Mouse (Mus musculus): ENCODE results near the gene Aldoart2.

- TF ChIP-seq CTCF (conservative IDR thresholded peaks at IDR 0.05; ENCODE audit: low read length): no peak
- TF ChIP-seq POU5F1 (IDR thresholded peaks at IDR 0.05; ENCODE audit: borderline replicate concordance, low read length): no peak
- no peak for TF ChIP-seq NANOG (IDR thresholded peaks at IDR 0.05; ENCODE audit: borderline replicate concordance, low read length)
Measured at GRCm38 (mm10) chr12:55599639-55600502, 34.8 kb downstream of the Aldoart2 start.

Data from E14TG2a.4 (cell line).